Mouse (Mus musculus): Measurements from ENCODE around the gene Zfp213.
A peak's percentile ranks its signal among the peaks of the same experiment; 100 is the strongest.

Zfp213 gene

DNA sequence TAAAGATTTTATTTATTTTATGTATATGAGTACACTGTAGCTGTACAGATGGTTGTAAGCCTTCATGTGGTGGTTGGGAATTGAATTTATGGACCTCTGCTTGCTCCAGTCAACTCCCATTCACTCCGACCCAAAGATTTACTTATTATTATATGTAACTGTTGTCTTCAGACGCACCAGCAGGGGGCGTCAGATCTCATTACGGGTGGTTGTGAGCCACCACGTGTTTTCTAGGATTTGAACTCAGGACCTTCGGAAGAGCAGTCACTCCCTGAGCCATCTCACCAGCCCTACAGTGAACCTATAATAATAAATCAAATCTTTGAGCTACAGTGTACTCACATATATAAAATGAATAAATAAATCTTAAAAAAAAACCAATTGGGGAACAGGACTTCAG, 8.0 kb upstream of the Zfp213 start:
- no peak for DNase-seq

DNA sequence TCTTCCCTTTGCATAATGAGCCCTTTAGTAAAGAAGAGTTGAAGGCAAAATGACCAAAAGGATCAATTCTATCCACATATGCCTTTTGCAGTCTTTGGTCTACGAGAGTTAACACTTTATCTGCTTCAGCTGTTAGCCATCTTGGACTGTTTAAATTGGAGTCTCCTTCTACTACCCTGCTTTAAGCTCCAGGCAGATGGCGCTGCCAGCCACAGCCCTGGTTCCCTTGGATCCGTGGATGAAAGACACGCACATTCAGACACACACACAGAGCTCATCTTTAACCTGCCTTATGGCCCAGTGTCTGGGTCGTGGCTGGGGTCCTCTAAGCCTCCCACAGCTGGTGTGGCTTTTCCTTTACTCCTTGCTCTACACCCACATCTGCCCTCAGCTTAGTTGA, 7.0 kb upstream of the Zfp213 start:
- no peak for DNase-seq

DNA sequence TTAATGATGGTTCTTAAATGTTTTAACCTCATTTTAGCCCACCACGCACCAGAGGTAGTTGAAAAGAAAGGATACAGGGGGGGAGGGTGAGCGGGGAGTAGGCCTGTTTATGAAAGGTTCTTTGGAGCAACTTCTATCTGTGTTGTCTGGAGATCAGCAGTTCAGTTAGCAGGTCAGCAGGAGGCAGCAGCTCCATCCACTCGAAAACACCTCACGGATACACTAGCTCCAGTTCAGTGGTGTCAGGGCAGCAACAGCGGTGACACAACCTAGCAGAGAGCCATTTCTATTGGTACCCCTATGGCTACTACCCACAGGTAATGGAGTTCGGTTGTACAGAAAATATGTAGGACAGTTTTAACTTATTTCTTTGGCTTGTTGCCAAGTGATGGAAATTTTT, 6.0 kb upstream of the Zfp213 start:
- DNase-seq: no peak

GRCm38 (mm10) chr17:23568370-23568769, 4.3 kb upstream of the Zfp213 start:
- no peak for DNase-seq

- DNase-seq: no peak
These were observed 2.7 kb upstream of the Zfp213 start for GRCm38 (mm10) chr17:23566787-23567186.

GRCm38 (mm10) chr17:23564368-23564715, 304 bp upstream of the Zfp213 start:
- DNase-seq: no peak

DNA sequence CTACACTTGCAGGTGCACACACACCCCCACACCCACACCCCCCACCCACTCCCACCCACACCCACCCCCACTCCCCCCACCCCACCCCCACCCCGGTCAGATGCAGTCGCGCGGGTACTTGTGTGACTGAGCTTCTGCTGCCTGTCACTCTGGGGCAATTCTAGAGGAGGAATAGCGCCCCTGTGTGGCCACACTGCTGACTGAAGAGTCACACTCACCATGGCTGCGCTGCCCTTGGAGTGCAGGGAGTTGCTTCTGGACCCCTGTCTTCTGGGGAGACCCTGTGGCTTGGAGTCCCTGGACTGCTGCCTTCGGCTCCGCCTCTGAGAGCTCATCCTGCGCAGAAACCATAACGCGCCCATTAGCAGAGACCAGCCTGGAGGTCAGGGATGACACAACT, 4.3 kb downstream of the Zfp213 start:
- no peak for DNase-seq

DNA sequence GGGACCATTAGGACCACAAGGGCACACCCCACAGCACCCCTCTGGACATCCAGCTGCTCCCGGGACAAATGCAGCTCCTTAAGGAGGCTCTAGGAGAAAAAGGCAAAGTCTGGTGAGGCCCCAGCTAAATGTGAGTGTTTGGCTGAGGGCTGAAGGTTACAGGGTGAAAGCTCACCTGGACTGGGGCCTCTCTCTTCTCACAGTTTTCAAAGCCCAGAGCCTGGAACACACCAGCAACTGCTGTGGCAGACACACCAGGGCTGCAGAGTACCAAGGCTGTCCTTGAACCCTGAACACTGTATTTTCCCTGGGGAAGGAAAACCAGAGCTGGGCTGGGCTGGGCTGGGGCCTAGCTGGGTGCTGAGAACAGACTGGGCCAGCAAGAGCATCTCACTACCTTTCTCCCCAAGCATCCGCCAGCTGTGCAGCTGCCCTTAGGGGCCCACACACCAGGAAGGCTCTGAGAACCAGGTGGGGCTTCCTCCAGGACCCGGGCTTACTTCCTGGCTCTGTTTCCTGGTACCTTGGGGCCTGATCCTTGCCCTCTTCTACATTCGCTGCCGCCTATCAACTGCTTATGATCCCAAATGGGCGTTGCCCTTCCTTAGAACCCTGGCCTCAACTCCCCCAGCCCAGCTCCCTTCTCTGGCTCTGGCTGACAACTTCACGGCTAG, 8.7 kb downstream of the Zfp213 start:
- no peak for DNase-seq

DNA sequence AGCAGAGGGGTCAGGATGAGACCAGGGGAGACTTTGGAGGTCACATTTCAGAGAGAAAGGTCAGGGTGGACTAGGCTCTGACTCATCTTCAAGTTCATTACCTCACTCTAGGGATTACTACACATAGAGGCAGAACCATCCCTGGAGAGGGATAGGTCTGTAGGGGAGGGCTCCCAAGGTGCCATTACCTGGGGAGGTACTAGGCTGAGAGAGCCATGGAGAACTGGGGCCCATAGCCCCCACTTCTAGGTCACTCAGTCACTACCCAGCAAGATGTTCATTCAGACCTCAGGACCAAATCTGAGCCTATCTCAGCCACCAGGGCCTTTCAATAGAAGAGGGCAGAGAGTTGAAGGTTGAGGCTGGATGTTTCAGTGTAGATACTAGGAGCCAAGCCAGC, 9.7 kb downstream of the Zfp213 start:
- no peak for DNase-seq

- no peak for DNase-seq
These were observed 10.4 kb downstream of the Zfp213 start for GRCm38 (mm10) chr17:23553634-23554120.

DNA sequence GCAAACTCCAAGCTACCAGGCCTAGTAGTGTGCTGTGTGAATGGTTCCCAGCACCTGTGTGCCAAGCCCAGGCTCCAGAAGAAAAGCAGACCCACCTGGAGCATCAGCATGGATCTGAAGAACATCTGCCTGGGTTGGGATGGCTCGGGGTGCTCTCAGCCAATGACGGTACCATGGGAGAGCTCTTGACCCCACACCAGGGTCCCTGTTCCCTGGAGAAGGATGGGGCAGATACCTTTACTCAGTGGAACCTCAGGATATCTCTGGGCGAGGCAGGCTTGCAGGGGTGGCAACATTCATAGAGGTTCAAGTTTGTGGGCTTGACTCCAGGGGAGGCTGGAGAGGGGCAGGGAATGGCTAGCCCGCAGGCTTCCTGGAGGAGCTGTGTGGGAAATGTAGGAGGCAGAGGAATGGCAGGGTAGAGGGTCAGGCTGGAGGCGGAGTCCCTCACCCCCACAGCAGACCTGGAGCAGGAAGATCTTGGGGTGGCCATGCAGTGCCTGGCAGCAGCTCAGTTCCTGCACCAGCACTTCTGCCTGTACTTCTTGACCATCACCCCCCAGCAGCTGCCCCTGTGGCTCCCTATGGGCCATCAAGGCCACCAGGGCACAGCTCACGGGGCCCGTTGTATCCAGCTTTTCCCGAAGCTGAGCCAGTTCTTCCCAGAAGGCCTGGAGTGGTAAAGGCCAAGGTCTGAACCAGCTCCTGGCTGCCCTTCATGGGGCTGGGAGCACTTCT, 11.0 kb downstream of the Zfp213 start:
- DNase-seq: no peak

DNA sequence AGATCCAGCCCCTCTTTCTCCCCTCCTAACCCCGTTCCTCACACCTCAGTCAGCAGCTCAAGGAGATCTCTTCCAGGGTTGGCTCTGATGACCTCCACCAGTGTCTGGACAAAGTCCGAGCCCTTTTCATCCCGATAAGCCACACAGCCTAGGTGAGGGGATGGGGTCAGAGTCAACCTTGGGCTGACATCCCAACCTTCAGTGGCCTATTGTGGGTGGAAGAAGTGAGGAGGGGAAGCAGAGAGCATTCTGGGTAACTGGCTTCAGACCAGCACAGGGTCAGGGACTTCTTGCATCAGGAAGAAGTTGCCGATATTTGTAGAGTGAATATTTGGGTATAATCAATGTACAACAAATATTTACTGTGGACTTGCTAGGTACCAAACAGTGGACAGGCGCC, 12.1 kb downstream of the Zfp213 start:
- DNase-seq: no peak

DNA sequence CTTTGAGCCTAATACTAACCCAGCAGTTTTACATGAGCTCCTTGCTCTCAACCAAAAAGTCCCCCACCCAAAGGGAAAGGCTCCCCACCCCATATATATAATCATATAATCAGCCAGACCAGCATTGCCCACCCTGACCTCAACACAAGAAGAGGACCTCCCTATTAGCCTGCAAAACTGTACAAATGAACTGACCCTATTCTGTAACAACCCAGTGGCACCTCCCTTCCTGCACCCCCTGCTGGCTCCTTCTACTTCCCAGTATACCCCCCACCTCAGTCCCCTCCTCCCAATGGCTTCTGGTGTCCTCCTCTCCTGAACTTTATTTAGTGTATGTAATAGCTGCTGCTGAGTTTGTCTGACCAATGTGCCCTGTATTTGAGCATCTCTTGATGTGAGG, 12.6 kb downstream of the Zfp213 start:
- no peak for DNase-seq

DNA sequence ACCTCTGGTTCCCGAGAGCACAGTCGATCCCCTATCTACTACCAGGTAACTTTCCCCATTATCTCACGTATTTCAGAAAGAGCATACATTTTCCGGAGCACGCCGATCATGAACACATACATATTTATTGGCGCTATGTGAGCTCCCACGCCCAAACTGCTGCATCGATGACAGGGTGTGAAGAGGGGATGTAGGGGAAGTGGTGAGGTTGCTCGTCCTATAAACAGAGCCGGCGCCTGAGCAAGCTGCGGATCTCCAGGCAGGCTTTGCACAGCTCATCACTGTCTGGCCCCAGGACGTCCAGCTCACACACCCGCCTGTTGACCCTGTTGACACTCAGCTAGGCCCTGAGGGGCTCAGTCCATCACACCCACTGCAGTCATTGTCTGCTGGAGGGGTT, 13.2 kb downstream of the Zfp213 start:
- DNase-seq: no peak

DNA sequence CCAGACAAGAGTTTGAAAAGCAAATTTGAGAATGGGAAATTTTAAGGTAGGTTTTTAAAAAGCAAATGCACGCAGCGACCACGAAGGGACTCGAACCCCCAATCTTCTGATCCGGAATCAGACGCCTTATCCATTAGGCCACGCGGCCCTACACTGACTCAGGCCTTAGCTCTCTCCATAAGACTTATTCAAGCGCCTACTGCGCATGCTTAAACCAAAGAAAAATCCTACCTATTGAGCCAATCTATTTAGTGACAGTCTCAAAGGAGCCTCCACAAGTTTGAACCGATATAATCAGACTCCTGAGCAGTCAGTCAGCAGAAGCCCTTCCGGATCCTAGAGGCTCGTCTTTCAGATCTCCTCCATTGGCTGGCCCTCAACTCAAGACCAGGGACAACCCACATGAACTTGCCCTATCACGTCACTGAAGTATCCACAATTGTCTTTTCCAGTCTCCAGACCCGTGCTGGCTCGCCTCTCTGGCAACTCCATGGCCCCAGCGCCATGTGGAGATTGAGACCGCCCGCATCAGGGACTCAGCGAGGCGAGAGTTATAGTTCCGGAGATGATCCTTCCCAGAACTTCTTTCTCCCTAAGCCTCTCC, 13.7 kb downstream of the Zfp213 start:
- DNase-seq: peak; percentile 93

GRCm38 (mm10) chr17:23549441-23549840, 14.6 kb downstream of the Zfp213 start:
- no peak for DNase-seq

GRCm38 (mm10) chr17:23548615-23549014, 15.4 kb downstream of the Zfp213 start:
- peak; percentile 83 for DNase-seq

DNA sequence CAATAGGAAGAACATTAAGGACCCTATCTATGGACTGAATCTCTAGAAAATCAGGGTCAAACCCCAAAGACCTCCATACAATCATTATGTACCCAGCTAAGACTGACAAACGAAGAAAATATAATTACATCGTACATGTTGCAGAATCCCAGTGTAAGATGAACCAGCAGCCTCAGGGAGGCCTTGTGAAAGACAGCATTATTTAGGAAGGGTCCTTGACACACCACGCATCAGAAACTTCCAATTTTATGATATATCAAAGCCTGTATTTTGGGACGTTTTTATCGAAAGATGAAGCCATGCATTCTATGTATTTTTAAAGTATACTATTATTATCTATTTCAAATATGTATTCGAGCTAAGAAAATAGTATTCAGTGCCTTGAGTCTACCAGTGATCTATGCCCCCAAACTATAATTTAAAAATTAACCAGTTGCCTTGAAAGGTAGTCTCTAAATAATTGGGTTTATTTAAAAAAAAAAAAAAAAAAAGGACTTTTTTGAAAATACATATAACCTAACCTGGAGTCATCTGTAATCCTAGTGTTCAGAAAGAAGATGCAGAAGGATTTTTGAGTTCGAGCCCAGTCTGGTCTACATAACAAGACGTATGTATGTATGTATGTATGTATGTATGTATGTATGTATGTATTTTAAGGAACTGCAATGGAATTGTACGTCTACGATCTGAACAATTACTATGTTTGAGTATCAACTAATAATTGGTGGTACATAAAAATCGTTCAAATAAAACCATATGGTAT, 16.2 kb downstream of the Zfp213 start:
- DNase-seq: no peak

DNA sequence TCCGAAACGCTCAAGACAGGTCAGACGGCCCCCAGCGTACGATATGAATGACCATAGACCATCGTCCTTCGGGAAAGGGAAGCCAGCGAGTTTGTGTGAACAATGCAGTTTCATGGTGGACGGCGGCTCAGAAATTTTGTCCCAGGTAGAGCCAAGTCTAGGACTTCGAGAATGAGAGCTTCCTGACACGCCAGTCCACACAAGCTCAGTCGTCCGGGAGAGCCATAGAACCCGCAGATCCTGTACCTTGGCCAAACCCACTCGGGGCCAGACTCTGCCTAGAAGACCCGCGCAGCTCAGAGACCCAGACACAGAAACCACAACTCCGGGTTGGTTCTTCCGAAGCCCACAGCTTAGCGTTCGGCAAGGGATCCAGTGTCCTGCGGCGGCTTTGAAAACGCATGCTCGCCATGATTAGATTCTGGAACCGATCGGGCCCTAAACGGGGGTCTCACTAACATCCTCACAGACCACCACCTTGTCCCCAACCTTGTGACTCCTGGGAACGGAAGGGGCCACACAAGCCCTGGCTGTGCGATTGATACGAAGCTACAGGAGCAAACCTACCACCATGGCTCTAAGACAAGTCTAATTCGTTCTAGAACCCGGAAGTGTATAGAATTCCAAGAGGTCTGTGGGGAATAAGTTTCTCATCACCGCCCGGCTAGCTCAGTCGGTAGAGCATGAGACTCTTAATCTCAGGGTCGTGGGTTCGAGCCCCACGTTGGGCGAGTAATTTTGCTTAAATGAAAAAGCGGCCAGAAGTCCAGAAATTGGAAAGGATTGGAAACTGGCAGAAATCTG, 17.1 kb downstream of the Zfp213 start:
- DNase-seq: peak; percentile 82

DNA sequence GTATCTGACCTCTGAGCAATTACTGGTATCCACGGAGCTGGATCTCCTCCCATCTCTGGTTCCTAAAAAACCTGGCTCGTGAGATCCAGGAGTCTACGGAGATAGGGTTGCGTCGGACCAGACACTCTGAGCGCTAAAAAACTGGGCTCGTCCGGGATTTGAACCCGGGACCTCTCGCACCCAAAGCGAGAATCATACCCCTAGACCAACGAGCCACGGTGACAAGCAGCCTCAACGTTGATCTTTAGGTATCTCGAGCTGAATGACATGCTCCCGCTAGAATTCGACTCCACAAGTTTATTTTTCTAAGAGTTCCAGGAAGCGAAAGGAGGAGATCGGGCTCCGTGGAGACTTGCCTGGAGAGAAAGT, 17.7 kb downstream of the Zfp213 start:
- DNase-seq: peak; percentile 83

DNA sequence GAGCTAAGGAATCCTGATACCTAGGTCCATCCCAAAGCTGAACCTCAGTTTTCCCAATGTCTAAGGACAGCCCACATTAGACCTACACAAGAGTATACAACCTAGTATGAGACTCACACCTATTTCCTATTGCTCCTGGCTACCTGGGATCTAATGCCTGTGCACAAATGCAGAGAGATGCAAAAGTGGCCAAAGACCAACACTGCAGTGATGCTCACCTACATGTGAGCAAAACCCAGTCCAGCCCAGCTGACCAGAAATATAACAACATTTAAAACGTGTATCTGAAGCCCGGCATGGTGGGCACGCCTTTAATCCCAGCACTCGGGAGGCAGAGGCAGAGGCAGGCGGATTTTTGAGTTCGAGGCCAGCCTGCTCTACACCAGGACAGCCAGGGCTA, 18.2 kb downstream of the Zfp213 start:
- DNase-seq: no peak

- no peak for DNase-seq
These were observed 19.3 kb downstream of the Zfp213 start for GRCm38 (mm10) chr17:23544766-23545165.

DNA sequence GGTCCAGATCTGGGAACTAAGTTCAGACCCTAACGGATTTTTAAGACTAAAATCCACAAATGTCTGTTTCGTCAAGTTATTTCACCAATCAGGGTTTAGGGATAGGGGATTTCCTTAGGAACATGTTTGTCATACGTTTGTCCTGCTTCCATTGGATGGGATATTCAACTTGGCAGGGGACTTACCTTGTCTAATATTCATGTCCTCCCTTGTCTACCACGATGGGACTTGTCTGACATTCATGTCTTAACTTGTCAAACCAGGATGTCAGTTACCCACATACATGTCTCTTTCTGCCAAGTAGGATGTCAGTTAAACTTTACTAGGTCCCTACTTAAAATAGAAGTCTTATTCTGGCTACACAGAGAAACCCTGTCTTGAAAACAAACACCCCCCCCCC, 20.1 kb downstream of the Zfp213 start:
- no peak for DNase-seq

Data from cerebellum, adult 11 months (tissue).